Mouse (Mus musculus): ENCODE results near the gene Hist1h1t. TPM values are rescaled to one million over a fixed set of nuclear protein-coding genes. Genes with fewer than 3 reads are reported as not detected.
A peak's percentile ranks its signal among the peaks of the same experiment; 100 is the strongest.
"Not testable (repeated sequence)": the region's sequence is repeated elsewhere in the genome, so short reads cannot be mapped to it uniquely, and the experiment has no call there.

Hist1h1t gene
- total RNA-seq, 2 experiments from 2014 or later = 0.33 to 0.46 TPM

DNA sequence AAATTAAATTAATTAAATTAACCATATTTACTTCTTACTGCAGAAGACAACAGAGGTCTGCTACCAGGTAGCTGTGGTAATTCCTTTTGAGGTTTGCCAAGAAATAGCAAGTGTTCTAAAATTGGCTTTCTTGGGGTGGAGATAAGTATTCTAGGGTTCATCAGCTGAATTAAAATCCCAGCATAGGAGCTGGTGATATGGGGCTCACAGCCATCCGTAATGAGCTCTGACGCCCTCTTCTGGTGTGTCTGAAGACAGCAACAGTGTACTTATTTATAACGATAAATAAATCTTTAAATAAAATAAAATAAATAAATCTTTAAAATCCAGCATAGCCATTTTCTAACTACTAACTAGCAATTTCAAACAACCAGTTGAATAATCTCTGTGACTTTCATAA, 4.2 kb downstream of the Hist1h1t start:
- no peak for DNase-seq

DNA sequence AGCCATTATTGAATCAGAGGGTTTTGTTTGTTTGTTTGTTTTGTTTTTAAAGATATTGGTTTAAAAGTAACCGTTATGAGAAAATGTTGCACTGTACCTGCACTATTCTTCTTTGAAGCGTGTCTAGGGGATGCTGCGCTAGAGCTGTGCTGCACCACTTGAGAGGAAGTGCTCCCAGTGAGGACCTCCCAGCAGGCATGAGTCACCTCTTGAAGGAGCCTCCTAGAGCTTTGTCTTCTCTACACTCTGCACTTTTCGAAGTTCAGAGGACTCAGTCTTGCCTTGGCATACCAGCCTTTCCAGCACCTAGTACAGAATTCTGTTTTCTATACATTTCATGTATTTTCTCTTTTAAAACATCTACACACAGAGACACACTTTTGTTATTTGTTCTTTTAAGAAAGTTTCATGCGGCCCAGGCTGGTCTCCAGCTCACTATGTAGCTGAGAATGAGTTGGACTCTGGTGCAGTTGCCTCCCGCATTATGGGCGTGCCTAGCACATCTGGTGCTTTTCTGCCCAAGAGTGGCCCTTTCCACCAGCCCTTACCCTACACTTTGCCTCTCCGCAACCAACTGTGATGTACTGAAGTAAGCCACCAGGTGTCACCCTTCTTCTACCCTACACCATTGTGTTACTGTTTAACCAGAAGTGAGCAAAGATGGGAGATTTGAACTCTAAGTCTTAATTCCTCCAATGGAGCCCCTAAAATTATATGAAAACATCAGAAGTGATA, 5.3 kb downstream of the Hist1h1t start:
- DNase-seq = peak; percentile 66 to 78

DNA sequence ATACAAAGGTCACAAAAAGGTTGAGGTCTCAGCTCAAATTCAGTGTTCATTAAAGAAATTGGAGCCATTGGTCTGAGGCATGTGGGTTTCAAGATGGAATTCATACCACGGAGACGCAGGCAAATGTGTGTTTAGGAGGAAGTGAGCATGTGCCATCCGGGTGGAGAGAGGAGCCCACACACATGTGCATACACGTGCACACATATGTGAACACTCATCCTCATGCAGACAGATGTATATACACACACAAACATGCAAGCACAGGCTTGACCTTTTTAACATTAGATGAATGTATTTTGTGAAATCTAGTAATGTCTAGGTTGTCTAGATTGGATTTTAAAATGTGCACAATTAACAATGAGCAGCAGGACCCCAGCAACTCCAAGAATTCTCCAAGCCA, 6.6 kb downstream of the Hist1h1t start:
- no peak for DNase-seq

DNA sequence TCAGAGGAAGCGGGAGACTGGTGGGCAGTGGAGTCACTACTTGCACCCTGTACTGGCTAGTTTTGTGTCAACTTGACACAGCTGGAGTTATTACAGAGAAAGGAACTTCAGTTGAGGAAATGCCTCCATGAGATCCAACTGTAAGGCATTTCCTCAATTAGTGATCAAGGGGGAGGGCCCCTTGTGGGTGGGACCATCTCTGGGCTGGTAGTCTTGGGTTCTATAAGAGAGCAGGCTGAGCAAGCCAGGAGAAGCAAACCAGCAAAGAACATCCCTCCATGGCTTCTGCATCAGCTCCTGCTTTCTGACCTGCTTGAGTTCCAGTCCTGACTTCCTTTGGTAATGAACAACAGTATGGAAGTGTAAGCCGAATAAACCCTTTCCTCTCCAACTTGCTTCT, 7.2 kb downstream of the Hist1h1t start:
- DNase-seq = not testable (repeated sequence)

DNA sequence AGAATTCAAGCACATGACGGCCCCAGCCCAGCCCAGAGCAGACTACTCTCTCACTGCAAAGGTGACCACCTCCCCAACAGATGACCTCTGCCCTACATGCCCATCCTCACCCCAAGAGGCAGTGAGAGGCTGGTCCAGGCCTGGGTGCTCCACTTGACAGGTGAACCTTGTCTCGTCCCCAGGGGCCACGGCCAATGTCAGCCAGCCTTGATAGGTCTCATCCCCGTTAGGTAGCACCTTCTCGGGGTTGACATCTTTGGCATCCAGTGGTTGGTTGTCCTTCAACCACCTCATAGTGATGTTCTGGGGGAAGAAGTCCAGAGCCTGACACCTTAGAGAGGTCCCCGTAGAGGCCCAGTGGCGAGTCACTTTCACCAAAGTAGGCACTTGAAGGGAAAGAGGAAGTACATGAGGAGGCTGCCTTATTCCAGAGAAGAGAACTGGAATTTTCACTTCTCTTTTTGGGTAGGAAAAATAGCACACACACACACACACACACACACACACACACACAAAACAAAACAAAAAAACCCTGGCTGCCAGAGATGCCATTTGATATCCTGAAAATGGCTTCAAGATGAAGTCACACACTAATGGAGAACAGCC, 10.2 kb downstream of the Hist1h1t start:
- DNase-seq = no peak

DNA sequence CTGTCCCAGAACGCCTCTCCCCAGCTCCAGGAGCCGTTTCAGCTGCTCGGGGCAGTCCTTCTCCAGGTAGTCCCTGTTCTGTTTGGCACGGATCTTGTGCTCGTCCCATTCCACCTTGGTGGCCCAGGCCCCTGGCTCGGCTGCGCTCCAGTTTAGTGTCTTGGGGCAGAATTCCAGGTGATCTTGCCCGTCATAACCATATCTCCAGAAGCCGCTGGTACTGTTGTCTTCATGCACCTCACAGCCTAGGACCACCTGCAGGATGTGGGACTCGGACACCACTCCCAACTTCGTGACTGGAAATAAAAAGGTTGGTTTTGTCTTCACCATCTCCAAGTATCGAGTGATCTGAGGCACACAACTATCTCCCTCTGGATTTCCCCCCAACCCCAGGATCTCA, 11.2 kb downstream of the Hist1h1t start:
- DNase-seq = no peak

GRCm38 (mm10) chr13:23708041-23708440, 12.4 kb downstream of the Hist1h1t start:
- no peak for DNase-seq

DNA sequence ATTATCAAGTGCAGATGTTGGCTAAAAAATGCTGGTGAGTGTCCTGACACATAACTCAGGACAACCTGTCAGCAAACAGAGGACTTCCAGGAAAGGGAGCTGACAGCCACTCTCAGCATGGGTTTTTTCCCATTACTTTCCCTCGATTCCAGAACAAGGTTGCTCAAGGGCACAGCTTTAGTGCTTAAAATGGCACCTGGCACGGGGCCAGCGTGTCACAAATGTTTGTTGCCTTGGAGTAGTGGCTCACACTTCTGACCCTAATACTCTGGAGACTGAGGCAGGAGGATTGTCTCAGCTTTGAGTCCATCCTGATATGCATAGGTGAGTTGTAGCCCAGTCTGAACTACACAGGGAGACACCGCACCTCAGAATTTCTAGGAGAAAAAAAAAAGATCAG, 13.0 kb downstream of the Hist1h1t start:
- DNase-seq = peak in 1 of 2 experiments; percentile 53

GRCm38 (mm10) chr13:23709714-23710373, 14.2 kb downstream of the Hist1h1t start:
- DNase-seq = peak in 1 of 2 experiments; percentile 31

DNA sequence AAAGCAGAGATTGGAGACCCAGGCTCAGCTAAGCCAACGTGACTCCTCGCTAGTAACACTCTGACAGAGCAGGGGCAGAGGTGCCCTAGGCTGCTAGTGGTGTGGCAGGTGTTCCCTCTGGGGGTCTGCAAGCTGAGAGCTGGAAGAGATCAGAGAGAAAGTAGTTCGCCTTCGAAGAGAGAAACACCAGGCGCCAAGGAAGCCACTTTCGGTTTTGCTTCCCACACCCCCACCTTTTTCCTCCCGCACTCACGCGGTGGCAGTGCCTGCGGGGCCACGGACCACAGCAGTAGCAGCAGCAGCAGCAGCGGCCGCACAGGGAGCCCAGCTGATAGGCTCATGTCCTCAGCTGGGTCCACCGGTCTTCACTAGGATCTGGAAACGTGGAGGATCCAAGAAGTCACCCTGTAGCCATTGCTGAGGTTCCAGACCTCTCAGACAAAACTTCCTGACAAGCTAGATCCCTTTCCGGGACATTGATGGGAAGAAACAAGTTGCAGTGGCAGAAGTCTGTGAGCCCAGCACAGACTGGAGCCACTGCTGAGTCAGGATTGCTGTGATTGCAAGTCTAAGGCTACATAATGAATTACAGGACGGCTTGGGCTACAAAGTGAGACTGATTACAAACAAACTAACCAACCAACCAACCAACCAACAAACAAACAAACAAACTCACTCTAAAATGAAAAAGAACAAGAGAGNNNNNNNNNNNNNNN, 14.9 kb downstream of the Hist1h1t start, which contains the start of gene Hfe:
Gene Hfe (minus strand): TSS at position 481 of the 716 bp plus-strand sequence.
- DNase-seq = peak; percentile 71 to 77

GRCm38 (mm10) chr13:23716261-23717042, 20.8 kb downstream of the Hist1h1t start:
- DNase-seq = no peak

- no peak for DNase-seq
Observed at GRCm38 (mm10) chr13:23717176-23717575, 21.6 kb downstream of the Hist1h1t start.

DNA sequence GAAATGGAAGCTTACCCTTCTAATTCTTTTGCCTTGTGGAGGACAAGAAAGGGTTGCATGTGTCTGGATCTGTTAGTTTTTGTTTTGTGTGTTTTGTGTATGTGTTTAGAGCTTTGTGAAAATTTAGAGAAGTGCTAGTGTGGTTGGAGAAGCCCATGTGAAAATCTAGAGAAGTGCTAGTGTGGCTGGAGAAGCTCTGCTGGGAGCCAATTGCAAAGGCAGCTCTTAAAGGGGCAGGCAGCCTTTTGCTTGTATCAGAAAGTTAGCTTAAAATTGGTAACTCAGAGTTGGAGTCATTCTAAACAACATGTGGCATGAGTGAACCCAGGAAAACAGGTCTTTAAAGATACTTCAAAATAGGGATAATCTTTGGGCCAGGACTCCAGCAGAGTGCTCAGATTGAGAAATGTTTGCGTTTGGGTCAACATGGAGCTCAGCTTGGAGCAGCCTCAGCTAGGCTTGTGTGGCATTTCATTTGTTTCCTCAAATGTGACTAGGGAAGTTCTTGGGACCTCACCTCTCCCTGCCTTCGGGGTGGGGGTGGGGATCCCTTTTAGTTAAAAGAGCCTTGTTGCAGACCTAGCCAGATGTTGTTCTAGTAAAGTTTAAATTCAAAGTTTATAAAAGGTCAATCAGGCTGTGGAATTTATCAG, 22.1 kb downstream of the Hist1h1t start:
- not testable (repeated sequence) for DNase-seq

DNA sequence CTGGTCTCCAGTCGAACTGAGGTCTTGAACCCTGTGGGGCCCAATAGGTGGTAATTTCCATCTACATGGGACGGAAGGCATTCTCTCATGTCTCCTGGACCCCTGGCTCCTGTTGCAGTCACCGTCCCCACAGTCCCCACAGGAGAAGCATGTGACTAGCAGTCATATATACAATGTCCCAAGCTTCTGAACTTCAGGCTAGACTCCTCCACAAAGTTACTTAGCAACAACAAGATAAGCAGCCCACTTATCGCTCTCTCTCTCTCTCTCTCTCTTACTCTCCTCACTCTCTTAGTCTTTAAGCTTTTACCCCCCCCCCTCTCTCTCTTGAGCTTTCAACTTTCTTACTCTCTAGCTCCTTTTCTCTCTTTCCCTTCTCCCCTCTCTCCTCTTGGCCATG, 28.6 kb downstream of the Hist1h1t start:
- no peak for DNase-seq

DNA sequence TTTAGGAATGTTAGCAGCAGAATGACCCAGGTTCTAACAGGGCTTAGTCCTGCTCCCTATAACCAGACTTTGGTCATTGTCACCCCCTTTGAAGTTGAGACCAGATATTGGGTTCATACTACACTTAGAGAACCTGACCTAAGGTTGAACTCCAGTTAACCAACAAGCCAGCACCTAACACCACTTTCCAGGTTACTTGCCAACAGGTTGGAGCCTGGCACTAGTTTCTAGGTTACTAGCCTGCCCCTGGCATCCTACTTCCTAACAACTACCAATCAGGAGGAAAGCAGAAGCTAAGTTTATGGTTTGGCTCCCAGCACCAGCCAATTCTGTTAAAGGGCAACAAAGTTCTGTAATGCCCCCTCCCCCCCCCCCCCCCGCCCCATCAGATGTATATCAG, 29.6 kb downstream of the Hist1h1t start:
- DNase-seq = no peak

GRCm38 (mm10) chr13:23728472-23729191, 33.0 kb downstream of the Hist1h1t start:
- DNase-seq = no peak

DNA sequence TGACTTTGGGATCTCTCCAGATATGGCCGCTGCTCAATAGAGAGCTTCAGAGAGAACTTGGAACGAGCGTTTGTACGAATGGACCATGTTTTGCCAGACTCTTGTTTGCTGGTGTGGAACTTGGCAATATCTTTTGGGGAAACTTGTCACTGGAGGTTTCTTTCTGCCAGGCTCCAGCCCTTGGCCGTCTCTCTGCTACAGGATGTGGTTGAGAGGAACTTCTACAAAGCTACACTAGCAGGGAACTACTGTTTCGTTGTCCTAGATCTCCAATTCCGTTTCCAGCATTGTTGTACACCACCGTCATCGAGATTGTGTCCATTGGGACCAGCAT, 33.5 kb downstream of the Hist1h1t start:
- no peak for DNase-seq

GRCm38 (mm10) chr13:23729706-23730105, 34.1 kb downstream of the Hist1h1t start:
- no peak for DNase-seq

DNA sequence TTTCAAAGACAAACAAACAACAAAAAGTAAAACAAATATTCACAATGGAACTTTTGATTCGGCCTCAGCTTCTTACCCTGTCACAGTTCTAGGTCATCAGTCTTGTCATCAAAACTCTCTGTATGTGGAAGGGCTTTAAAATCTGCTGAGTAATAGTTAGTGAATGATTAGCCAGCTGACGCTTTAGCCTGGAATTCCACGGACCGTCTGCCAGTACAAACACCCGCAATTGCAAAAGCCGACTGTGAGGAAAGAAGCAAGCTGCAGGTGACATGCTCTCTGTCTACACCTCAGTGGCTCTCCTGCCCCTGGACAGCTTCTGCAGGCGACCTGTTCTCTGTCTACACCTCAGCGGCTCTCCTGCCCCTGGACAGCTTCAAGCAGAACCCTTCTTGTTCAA, 34.9 kb downstream of the Hist1h1t start:
- DNase-seq = peak; percentile 48 to 57

- no peak for DNase-seq
Observed at GRCm38 (mm10) chr13:23732156-23732804, 36.7 kb downstream of the Hist1h1t start.

All from adrenal gland, postnatal 36 days (tissue).